Mouse (Mus musculus): ENCODE data around the gene Agbl1.

Agbl1 gene

DNA sequence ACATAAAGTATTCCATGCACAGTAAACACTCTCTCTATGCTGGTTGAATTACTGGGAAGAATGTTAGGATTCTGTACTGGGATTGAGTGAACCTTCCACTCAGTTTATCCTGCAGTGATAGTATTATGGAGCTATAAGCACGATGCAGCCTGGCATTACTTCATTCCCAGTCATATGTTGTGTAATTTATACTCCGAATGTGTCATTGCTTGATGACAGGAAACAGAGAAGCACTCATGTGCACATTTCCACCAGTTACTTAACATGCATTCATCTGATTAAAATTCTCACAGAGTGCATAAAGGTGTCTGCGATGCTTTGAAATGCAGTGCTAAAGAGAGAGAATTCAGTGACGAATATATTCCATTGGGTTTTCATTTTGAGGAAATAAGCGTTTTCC is 682.0 kb downstream of the Agbl1 start:
- intact Hi-C loops (cut with DNase I), result no loop called here

- intact Hi-C loops (cut with DNase I), result no loop called here
Observed at GRCm38 (mm10) chr7:76918871-76919270, 689.2 kb downstream of the Agbl1 start.

DNA sequence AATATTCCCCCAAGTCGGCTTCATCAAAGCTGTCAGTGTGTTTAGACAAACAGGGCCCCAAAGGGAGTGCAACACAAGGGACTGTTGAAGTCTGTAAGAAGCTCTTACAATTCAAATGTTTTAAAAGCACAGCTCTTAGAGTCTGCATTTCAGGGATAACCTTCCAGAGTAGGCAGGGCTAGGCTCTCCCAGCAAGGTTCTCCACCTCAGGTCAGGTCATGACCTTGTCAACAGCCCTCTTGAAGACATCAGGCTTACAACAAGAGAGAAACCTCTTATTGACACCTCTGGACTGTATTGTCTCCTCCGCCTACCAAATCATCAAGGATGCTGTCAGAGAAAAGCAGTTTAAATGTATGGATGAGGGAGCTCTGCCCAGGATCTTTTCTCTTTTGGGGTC is 692.0 kb downstream of the Agbl1 start:
- intact Hi-C loops (cut with DNase I), result no loop called here

GRCm38 (mm10) chr7:76935219-76935618 is 705.5 kb downstream of the Agbl1 start:
- intact Hi-C loops (cut with DNase I), result no loop called here

- intact Hi-C loops (cut with DNase I), result loop anchor here (2.0 kb wide), 1 partner anchor 549 kb away; no protein-coding TSS in a partner anchor
Observed at GRCm38 (mm10) chr7:76941531-76941930, 711.8 kb downstream of the Agbl1 start.

- intact Hi-C loops (cut with DNase I), result loop anchor here (5.0 kb wide), 1 partner anchor 326 kb away; no protein-coding TSS in a partner anchor
Observed at GRCm38 (mm10) chr7:76971334-76971733, 741.6 kb downstream of the Agbl1 start.

- intact Hi-C loops (cut with DNase I), result no loop called here
Observed at GRCm38 (mm10) chr7:77009571-77009970, 779.9 kb downstream of the Agbl1 start.

- intact Hi-C loops (cut with DNase I), result no loop called here
Observed at GRCm38 (mm10) chr7:77029019-77029418, 799.3 kb downstream of the Agbl1 start.

GRCm38 (mm10) chr7:77076033-77076432 is 846.3 kb downstream of the Agbl1 start:
- intact Hi-C loops (cut with DNase I), result no loop called here

- intact Hi-C loops (cut with DNase I), result no loop called here
Observed at GRCm38 (mm10) chr7:77087266-77087665, 857.6 kb downstream of the Agbl1 start.

DNA sequence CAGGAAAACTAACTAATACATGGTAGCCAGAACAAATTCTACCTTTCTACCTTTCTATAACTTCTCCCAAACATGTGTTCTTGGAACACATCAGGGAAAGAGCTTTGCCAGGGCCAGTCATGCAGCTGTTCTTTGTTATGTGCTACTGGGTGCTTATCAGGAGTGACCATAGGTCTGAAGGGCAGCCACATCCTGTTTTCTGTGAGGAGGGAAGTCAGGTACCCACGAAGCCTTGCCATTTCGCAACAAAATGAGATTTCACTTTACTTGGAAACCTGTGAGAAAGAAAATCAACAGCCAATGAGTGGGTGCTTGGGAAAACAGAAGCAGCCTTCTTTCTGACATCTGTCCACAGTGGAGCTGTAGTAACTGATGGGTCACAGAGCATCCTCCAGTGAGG is 865.5 kb downstream of the Agbl1 start:
- intact Hi-C loops (cut with DNase I), result no loop called here

DNA sequence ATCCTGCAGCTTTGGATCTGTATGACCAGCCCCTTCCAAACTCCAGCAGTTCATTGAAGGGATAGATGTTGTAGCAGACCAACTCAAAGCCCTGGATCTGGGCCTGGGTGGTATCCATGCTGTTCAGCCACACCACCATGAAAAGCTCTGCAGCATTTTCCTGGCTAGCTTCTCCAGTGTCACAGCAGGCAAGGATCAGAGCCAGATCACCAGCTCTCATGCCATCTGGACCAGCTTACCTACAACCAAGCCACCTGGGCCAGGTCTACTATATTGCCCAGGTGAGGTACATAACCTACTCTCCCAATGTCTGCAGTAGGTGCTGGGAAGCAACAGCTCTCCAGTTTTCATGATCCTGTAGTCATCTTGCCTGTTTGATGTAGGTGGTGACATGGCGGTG is 884.3 kb downstream of the Agbl1 start:
- intact Hi-C loops (cut with DNase I), result no loop called here

- intact Hi-C loops (cut with DNase I), result no loop called here
Observed at GRCm38 (mm10) chr7:77129045-77129444, 899.4 kb downstream of the Agbl1 start.

DNA sequence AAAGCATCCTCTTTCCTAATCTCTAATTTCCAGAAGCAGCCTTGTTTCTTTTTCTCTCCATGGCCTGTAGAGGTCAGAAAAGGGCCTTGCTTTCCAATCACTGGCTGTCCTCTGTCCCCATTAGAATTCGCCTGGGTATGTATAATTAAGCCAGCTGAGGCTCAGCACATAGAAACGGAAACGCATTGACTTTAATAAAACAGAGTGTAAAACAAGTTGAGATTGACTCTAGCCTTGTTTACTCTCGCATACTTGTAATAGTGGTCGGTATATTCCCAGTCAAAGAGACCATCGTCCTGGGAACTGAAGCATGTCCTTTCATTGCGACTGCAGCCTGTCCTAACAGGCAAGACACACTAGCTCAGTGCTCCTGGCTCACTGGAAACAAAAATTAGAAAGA is 902.3 kb downstream of the Agbl1 start:
- intact Hi-C loops (cut with DNase I), result no loop called here

DNA sequence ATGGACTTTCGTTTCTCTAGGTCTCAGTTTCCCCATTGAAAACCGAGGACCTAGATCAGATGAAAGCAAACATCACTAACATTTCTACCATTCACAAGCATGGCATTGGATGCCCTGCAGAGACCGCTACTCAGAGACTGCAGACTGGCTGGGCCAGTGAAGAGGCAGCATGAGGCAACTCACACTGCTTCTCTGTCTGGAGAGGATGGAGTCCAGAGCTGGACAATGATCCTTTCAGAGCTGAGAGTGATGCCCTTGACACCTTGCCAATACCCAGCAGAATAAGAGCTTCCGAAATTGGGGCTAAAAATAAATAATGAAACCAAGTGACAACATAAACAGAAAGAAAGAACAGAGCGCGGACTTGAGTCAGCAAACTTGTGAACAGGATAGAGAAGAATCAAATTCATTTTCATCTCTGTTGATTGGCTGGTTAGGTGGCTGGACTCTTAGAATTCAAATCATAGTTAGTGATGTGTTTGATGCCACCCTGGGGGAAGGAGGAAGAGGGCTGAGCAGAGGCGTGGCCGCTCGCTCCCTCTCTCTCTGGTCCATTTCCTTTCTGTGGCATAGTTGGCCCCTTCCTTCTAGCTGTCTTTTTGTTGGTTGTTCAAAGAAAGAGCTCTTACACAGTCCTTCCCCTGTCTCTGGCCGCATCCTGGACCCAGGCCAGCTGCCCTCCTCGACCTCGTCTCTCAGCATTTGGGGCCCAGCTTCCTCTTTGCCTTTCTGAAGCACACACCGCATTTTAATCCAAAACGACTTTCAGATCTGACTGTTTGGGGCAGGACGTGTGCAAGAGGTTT is 903.1 kb downstream of the Agbl1 start:
- intact Hi-C loops (cut with DNase I), result no loop called here

- intact Hi-C loops (cut with DNase I), result no loop called here
Observed at GRCm38 (mm10) chr7:77134860-77135259, 905.2 kb downstream of the Agbl1 start.

DNA sequence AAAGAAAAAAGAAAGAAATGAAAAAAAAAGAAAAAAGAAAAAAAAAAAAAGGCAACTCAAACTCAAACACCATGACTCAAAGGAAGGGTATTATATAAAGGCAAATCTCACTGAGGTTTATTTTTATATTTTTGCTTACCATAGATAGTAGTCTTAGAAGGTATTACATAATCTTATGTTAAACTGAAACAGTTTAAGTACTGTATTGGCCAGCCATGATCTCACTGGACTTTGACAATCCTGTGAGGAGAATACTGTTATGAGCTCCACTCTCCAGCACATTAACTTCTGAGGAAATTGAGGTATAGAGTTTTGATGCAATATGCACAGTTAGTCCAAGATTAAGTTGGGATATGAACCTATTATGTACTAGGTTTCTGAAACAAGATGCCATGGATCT is 909.0 kb downstream of the Agbl1 start:
- intact Hi-C loops (cut with DNase I), result no loop called here

DNA sequence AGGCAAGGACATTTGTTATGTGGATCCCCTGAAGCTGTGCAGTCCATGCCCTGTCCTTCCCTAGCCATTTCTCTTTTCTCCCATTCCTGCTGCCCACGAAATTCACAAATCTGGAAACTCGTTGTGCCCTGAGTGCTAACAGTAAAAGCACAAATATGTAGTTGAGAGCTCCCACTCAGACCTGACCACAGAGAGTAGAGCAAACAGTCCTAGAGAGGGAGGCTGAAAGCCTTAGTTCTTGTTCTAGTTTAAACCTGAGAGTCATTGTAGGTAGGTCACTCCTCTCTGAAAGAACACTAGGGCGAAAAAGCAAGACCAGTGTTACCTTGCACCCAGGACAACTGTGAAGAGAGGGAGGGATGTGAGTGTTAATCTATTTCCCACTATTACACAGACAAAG is 917.8 kb downstream of the Agbl1 start:
- intact Hi-C loops (cut with DNase I), result no loop called here

DNA sequence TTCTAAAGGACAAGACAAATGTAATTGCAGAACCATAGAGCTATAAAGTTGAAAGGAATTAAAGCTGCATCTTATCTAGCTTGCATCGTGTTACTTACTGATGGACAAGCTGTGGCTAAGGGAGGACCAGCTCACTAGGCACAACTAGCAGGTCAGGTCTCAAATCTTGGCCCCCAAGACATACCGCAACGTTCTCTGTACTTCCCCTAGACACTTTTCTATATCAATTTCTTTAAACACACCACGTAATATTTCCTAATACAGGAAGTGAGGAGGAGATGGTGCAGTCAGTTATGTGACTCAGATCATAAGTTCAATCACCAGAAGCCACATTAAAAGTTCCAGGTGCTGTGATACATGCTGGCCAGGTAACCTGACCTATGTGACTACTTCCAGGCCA is 919.1 kb downstream of the Agbl1 start:
- intact Hi-C loops (cut with DNase I), result no loop called here

- intact Hi-C loops (cut with DNase I), result no loop called here
Observed at GRCm38 (mm10) chr7:77149846-77150245, 920.2 kb downstream of the Agbl1 start.

- intact Hi-C loops (cut with DNase I), result no loop called here
Observed at GRCm38 (mm10) chr7:77152393-77152792, 922.7 kb downstream of the Agbl1 start.

DNA sequence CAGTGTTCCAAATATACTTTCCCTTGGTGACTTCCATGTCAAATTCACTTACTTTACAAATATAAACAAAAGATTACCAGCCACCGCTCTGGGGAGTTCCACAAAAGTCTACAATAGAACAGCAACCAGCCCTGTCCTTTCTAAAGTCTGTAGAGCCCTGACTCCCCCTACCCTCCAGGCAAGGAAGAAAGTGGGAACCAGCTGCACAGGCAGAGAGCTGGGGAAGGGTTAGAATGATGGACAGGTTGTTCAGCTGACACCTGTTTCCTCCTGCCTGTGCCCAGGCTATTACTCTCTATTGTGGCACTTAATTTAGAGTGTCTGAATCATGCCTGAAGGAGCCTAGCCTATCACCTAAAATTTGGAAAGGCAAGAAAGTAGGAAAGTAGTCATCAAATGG is 923.2 kb downstream of the Agbl1 start:
- intact Hi-C loops (cut with DNase I), result no loop called here

DNA sequence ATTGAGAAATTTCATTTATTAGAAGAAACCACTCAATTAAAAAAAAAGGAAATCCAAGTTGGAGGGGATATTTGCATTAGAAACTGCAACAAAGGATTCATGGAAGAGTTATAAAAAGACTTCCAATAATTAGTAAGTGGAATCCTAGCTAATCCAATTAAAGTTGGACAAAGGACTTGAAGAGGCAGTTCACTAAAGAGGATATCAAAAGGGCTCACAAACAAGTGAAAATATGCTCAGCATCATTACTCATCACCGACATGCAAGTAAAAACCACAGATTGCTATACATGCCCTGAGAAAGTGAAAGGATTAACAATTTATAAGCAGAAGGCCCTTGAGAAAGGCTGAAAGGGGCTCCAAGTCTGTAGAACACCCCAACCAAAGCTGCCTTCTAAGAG is 935.2 kb downstream of the Agbl1 start:
- intact Hi-C loops (cut with DNase I), result no loop called here

Measured in adrenal gland (tissue).